Mouse (Mus musculus): ENCODE data around the gene Ank3. TPM values are rescaled to one million over a fixed set of nuclear protein-coding genes. Genes with fewer than 3 reads are reported as not detected.

The Ank3 gene
- polyA plus RNA-seq (2012; ENCODE audit: low replicate concordance) = 0.14 and 0.57 TPM in 2 replicates

GRCm38 (mm10) chr10:69398763-69399590, at the start of gene Ank3:
Gene Ank3 (plus strand): TSS chr10:69398773.

GRCm38 (mm10) chr10:69352212-69353085, 46.1 kb upstream of the Ank3 start, which contains the start of gene Cdk1:
Gene Cdk1 (minus strand): TSS chr10:69352938.

Other genes starting within 250 kb of the Ank3 start
- gene Rhobtb1, start 247.3 kb upstream of the Ank3 start, polyA plus RNA-seq (2012; ENCODE audit: low replicate concordance) = 2.2 and 2.5 TPM in 2 replicates
- 0.18 and 0.44 TPM in 2 replicates for gene A930033H14Rik, start 185.7 kb upstream of the Ank3 start, polyA plus RNA-seq (2012; ENCODE audit: low replicate concordance)
- 4.5 and 35.9 TPM in 2 replicates for gene Cdk1, start 45.8 kb upstream of the Ank3 start, polyA plus RNA-seq (2012; ENCODE audit: low replicate concordance)

Measured in leukemia stem cell, adult 10-12 weeks (primary cell).